Mouse (Mus musculus) ES-CJ7 (cell line): ENCODE results near the gene Vasn.
"Not testable (repeated sequence)": the region's sequence is repeated elsewhere in the genome, so short reads cannot be mapped to it uniquely, and the experiment has no call there.

ENCODE experiments used
- DNase-seq: peaks from one replicate; pipeline ENCODE4 v3.0.0; 2011; ENCODE audit warnings: low read depth, low spot score

The Vasn gene

GRCm38 (mm10) chr16:4665726-4666125, 26.0 kb downstream of the Vasn start:
- DNase-seq = no peak

DNA sequence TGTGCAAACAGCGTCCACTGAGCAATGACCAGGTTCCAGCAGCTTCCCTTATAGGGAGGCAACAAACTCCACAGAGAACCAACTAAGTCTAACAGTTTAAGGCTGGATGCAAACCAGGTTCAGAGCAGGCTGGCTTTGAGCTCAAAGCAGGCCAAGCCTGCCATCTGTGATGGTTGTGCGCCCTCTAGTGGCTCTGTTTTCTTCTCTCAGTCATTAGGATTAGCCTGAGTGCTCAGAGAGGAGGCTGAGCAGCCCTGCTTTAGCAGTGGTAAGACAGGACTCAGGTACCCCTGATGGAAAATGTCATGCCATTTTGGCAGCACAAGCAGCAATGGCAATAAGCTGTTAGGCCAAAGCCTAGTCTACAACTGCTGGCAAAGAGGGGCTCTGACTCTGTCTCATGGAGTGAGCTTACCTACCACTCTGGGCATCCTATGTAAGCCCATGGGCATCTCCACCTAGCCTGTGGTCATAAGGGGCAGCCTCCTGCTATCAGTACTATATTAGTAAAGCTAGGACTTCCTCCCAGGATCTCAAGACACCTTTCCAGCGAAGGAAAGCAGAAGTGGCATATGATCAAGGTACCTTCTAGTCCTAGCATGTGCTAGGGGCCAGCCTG, 27.6 kb downstream of the Vasn start:
- peak; percentile 77 for DNase-seq

- no peak for DNase-seq
These were observed 30.6 kb downstream of the Vasn start for GRCm38 (mm10) chr16:4670317-4670716.

GRCm38 (mm10) chr16:4674091-4674490, 34.4 kb downstream of the Vasn start:
- DNase-seq = no peak

DNA sequence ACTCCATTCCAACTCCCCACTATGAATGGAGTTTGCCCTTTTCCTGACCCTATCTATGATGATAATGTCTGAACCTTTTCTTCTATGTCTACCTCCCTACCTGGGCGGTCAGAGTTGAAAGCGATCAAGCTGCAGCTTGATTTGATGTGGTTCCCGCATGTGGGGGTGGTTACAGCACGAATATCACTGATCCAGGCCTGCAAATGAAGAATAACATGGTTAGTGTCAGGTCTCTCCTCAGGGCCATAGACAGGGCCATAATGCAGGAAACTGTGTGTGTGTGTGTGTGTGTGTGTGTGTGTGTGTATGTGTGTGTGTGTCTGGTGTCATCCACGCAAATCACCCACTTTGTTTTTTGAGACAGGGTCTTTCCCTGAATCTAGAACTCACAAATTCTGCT, 37.1 kb downstream of the Vasn start:
- DNase-seq = no peak

DNA sequence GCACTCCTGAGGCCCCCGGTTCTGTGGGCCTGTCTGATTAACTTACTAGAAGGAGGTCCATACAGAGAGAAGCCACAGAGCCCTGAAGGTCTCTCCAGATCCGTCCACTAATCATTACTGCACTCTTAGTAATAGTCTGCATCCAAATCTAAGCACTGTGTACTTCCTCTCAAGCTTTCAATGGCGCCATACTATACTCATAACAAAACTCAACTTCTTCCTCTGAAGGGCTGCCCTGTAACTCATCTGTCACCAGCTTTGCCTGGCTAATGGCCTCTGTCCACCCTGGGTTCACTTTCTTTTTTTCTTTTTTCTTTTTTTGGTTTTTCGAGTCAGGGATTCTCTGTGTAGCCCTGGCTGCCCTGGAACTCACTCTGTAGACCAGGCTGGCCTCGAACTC, 38.3 kb downstream of the Vasn start:
- DNase-seq = no peak

DNA sequence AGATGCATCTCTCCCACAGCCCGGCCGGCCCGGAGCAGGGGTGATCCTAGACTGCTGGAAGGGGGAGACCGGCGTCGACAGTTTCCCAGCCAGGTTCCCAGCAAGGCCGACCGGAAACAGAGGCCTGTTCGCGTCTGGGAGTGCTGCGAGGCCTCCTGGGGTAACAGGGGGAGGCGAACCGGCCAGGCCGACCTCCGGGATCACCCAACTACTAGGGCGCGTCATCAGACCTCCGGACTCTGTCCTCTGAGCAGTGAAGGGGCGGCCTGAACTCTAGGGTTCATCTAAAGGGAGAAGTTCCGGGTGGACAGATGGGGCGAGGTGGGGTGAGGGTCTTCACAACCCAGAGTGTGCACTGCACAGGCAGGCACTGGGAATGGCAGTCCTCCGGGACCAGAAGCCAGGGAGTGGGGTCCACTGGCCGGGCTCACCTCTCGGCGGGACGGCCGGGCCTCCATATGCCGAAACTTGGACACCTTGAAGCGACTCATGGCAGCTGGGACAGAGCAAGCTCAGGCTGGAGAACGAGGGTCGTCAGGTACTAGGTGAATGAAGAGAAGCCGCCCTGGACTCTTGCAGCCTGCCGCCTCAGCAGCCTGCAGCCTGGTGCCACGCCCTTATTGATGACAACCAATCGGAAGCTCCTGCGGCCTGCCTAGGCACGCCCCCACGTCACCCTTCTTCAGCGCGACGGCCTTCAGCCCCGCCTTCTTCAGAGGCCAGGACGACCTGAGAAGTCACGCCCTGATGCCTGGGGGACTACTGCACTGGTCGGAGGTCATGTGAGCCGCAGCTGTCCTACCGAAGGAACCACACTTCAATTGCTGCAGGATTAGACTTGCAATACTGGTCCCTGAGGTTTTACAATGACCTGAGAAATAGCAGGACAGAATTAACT, 39.6 kb downstream of the Vasn start, which contains the start of gene Coro7:
Gene Coro7 (minus strand): TSS at position 657 of the 898 bp plus-strand sequence.
- peak; percentile 97 for DNase-seq

GRCm38 (mm10) chr16:4680922-4681455, 41.2 kb downstream of the Vasn start:
- DNase-seq = not testable (repeated sequence)

DNA sequence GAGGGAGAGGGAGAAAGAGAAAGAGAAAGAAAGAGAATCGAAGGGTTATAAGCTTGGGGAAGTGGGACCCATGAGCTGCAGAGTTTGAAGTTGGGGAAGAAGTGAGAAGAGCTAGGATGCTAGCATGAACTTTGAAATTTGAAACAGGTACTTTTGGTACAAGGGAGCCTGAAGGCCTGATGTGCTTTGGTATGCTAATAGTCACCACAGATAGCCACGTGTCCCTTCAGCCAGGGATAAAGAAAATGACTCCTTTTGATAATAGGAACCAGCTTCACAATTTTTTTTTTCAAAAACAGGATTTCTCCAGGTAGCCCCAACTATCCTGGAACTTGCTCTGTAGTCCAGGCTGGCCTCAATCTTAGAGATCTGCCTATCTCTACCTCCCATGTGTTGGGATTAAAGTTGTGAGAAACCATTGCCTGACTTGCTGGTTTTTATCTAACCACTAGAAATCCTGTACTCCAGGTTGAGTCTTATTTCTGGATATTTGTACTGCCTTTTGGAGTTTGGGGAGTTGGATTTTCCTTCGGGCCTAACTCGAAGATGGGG, 43.0 kb downstream of the Vasn start:
- no peak for DNase-seq

DNA sequence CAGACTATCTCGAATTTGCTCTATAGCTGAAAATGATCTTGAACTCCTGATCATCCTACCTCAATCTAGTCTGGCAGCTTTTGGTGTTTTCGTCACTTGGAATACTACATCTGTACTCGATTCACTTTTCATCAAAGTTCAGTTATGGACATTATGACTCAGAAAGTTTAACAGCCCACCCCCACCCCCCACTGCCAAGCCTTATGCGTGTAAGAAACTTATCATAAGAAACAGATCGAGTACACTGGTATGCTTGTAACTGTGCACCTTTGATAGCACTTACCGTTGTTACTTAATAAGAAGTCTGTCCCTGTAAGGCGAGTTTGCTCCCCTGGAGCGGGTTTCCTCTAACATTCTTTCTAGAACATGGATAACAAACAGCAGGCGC, 43.4 kb downstream of the Vasn start:
- DNase-seq = no peak

DNA sequence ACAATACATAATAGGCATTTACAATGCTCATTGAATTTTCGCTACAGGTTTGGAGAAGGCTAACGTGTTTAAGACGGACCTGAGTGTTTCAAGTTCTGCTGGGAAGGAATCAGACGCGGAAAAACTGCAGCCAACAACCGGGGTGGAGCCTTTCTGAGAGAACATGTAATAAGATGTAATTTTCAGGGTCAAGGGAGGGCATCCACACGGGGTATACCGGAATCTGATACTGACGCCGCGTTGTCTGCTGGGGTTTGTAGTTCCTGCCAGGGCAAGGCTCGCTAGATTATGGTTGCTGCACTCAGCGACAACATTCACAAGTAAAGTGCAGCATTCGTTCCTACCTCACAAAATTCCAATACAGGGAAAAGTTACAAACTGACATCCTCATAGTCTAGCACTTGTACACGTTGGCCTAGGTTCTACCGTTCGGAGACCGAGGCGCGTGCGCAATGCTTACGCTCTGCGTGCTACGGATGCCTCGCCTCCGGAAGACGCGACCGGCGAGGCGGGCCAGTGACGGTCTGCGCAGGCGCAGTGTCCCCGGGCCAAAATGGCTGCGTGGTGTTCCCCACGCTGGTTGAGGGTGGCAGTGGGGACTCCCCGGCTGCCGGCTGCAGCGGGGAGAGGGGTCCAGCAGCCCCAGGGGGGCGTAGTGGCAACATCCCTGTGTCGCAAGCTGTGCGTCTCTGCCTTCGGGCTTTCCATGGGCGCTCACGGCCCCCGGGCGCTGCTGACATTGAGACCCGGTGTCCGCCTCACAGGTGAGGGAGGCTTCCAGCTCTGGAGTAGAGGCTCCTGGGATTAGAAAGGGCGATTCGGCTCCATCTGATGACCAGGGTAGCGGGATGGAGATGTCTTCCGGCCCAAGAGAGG, 44.1 kb downstream of the Vasn start:
- peak; percentile 93 for DNase-seq

- DNase-seq = no peak
These were observed 44.7 kb downstream of the Vasn start for GRCm38 (mm10) chr16:4684457-4684791.

DNA sequence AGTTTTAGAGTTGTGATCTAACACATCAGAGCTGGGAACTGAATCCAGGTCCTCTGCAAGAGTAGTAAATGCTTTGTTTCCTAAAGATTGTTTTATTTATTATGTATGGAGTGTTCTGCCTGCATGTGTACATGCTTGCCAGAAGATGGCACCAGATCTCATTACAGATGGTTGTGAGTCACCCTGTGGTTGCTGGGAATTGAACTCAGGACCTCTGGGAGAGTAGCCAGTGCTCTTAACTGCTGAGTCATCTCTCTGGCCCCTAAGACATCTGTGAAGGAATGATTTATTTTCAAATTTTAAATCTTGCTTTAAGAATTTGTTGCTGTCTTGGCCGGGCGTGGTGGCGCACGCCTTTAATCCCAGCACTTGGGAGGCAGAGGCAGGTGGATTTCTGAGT, 49.6 kb downstream of the Vasn start:
- DNase-seq = peak; percentile 36
